Mouse (Mus musculus) monocyte, adult 2 months (primary cell): ENCODE results near the gene Gabbr2.
A peak's percentile ranks its signal among the peaks of the same experiment; 100 is the strongest.

Experiments
- DNase-seq, 2 experiments: peaks; one replicate each; pipeline ENCODE4 v3.0.0; 2022; ENCODE audit warnings: low spot score in 2 of 2, low read depth in 1 of 2

Gene Gabbr2

DNA sequence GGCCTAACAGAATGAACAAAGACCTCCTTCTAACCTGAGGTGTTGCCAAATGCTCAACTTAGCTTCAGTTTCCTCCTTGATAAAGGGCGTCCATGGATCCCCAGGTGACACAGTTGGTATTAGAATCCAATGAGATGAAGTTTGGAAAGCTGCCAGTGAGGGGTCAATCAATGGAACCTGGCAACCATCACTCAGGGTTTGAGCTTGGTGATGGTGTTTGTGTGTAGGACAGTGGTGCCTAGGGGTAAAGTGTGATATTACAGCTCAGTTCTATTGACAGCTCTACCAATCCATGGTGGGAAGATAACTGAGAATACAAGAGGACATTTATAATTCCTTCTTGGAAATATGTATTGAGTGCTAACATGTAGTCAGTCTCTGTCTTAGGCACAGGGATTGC is 271.6 kb downstream of the Gabbr2 start:
- DNase-seq: no peak

DNA sequence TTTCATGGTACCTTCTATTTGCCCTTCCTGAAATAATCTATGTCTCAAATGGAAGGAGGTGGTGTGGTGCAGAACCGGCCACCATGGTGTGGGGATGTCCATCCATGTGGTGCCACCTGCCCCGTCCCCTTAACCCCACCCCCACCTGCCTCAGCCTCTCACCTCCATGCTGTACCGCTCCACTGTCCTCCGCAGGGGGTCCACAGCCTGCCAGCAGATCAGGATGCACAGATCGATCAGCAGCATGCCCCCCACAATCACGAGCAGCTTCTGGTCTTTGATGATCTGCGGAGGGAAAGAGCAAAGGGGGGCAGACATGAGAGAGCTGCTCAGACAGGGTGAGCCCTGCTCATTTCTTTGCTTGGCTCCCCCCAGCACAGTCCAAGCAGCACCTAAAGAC is 273.0 kb downstream of the Gabbr2 start:
- DNase-seq: no peak

DNA sequence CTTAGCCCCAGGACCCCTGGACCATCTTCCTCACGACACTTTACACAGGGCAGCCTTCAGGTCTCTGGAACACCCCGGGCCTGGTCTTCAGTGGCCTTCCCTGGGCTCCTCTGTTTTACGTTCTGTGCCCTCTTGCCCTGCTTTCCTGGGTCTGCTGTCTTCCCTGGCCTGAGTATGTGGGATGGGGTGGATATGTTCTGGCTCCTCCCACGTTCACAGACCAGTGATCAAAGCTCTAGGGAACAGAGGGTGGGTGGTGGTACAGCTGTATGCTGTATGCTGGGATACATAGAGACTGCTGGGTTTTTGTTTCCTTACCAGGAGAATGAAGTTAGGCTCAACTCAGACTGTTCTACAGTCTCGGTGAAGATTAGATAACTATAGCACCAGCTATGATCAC is 274.5 kb downstream of the Gabbr2 start:
- DNase-seq: no peak

DNA sequence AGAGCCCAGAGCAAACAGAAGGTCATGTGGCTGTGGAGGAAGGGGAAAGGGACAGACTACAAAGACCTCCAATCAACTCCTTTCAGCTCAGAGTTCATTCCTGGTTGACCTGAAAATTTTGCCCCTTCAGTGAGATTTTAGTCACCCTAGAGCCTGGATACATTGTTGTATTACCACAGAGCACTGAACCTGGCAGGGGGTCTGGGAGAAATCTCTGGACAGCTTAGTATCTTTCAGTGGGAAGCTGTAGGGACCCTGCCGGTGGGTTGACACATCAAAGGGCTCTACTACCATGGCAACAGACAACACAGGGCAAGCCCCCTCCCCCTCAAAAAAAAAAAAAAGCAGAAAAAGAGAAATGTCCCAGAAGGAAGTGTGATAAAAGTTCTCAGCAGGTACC is 275.3 kb downstream of the Gabbr2 start:
- no peak for DNase-seq

DNA sequence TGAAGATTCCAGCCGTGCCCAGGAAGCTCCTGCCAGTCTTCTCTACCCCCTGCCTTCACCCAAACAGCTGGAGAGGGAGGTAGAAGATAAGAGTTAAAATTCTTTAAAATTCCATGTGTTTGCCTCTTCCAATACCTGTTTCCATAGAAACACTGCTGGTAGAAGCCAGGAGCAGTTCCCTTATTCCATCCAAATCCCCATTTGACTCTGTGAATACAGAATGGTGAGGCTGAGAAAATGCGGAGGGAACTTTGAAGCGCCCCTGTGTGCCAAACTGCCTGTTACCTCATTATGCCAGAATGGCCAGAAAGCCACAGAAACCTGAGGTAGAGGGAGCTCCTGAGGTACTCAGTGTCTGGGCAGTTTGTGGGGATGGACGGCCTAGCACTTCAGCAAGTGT is 281.1 kb downstream of the Gabbr2 start:
- DNase-seq: no peak

DNA sequence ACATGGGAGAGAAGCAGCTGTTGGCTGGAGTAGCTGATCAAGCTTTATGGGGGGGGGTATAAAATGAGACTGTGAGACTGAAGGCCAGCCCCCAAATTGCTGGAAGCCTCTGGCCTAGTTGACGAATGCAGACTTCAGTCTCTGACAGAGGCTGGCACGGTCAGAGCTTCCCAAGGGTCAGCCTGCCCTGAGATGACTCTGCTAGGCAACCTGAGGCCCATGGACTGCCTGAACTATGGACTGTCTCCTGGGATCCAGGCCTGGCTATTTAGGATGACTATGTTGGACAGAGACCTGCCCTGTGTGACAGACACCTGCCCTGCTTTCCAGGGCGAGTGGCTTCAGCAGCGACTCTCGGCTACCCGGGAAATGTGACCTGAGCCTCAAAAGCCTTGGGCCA is 281.7 kb downstream of the Gabbr2 start:
- DNase-seq: no peak

DNA sequence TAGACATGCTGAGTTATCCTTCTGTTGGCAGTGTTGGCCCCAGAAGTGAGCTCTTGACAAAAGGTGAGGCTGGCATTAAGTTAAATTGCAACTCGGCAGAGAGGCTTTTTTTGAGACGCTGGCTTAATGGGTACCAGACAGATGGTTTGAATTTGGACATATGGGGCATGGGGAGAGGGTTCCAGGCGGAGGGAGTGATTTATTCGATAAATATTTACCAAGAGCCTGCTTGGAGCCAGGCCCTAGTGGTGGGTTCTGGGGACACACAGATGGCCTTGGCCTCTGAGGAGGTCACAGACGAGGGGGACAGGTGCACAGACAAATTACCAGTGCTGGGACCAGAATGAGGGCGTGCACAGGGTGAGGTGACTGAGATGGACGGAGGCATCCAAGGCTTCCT is 282.2 kb downstream of the Gabbr2 start:
- DNase-seq: no peak

DNA sequence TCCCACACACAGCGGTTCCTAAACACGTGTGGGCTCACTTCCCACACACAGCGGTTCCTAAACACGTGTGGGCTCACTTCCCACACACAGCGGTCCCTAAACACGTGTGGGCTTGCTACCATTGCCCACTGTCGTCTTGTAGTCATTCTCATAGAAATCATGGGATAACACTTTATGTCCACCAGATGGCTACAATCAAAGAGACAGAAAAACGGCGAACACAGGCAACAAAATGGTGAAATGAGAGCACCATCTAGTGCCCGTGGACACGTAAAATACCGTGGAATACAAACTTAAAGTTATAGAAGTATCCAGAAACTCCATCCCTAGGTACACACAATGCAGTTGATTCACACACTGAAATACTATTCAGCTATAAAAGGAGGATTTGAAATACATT is 285.9 kb downstream of the Gabbr2 start:
- DNase-seq: no peak

DNA sequence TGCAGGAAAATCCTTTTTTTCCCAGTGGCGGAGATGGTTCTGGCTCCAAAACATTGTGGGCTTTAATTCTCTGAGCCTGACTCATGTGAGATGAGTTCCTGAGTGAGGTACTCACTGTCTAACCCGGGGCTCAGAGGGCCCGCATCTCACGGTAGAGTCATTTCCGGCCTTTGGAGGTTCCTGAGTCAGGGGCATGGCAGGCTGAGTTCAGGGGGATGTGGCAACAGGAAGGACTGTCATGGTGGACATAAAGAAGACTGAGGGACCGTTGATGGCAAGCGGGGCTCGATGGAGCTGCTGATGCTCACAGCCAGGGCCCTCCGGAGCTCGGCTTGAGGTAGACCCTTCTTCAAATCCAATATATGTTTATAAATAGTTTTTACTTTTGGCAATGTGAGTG is 288.5 kb downstream of the Gabbr2 start:
- no peak for DNase-seq

DNA sequence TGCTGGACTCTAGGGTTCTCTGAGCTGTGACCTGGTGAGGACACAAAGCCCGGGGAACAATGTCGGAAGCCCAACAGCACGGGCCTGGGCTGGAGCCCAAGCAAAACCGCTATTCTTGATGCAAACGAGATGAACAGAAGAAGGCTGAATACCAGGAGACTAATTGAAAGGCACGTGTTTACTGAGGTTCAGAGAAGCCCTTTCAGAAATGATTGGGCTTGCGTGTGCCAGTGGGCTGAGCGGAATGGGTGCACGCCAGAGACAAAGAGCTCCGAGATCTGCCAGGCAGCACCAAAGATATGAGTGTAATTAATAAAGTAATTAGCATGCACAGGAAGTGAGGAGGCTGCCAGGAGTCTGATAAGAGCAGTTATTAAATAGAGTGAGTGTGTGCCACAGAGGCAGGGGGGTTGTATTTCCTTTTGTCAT is 291.4 kb downstream of the Gabbr2 start:
- DNase-seq: no peak

DNA sequence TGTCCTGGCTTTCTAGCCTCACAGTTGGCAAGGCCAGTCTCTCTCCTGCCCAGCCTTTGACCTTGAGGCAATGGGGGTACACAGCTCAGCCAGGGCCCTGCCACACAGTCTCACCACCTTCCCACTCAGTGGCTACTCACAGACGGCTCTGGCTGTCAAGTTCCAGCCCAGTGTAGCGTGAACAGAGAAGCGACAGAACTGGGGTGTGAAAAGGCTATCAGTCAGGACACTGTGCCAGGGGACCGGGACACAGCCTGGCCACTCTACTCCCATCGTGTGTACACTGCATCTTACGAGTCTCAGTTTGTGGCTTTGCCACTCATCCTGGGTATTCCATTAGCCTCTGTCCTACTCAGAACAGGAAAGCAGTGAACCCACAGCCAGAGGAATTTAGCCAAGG is 295.2 kb downstream of the Gabbr2 start:
- no peak for DNase-seq

DNA sequence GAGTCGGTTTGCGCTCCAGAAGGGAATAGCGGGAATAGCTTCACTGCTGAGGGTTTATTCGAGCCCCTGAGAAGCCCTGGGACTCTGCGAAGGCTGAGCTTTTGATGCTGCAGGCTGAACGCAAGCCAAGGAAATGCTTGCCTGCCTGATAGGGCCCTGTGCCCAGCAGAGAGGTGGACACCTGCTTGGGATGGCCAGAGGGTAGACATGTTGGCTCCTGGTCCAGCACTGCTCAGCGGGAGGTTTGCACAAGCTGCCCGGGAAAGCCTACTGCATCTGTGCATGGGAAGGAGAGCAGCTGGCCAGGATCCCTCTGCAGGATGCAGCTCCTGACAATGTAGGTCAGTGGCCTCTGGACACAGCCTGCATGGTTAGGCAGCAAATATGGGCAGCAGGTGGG is 301.1 kb downstream of the Gabbr2 start:
- no peak for DNase-seq

DNA sequence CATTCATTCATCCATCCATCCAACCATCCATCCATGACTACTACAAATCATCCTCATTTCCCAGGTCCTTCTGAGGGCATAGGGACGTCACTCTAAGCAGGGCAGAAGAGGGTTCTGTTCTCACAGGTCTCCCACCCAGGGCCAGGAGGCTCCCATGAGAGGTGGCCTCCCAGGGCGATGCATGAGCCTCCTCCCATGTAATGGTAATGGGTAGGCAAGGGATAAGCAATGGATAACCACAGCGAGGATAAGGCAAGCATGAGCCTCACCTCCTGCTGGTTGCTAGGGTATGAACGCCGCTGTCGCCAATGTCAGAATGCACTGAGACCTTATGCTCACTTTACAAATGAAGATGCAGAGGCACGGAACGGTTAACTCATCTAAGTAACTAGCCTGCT is 301.7 kb downstream of the Gabbr2 start:
- DNase-seq: no peak

DNA sequence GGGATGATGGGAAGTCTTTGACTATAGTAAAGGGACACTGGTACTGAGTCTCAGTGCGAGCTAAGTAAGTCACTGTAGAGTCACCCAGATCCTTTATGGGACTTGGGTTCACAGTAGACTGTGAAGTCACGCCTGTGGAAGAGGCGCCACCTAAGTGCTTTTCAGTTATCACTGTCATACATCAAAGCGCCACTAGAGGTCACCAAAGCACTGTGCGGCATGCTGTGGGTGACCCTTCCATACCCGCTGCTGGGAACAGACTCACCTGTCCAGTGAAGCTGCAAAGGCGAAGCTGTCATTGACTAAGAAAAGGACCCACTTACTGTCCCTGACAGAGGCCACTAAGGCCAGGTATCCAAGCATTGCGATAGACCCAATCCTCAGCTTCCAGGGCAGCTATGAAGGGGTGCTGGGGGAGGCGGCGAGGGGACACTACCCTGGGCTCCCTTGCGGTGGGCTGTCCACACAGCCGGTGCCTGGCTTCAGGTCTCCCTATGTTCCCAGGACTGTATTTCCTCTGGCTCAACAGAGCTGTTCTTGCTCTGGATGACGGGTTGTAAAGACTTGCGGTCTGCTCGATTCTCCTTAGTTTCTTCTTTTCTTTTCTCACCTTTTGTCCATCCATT is 302.2 kb downstream of the Gabbr2 start:
- peak in 1 of 2 experiments; percentile 41 for DNase-seq

DNA sequence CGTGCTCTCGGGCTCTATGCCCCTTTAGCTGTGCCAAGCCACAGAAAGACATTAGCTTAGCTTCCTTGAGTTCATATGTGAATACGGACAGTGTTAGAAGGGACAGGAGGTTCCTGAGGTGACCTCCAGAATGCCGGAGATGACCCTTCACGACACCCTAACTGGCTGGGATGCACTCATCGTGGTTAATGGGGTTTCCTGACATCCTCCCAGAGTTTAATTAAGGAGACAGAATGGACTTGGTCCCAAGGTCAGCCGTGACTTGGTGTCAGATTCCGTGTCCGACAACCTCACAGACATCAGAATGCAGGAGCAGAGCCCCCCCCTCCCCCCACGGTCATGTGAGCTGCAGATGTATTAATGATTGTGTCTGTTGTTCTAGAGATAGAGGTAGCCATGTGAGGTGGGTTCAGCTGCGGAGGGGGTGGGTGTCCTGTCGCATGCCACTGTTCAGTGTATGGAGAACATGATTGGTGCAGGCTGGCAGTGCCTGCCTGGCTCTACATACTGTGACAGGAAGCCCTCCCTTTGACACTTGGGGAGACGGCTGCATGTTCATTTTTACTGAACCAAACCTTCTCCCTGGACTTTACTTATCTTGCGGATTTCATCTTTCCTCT is 303.4 kb downstream of the Gabbr2 start:
- no peak for DNase-seq

DNA sequence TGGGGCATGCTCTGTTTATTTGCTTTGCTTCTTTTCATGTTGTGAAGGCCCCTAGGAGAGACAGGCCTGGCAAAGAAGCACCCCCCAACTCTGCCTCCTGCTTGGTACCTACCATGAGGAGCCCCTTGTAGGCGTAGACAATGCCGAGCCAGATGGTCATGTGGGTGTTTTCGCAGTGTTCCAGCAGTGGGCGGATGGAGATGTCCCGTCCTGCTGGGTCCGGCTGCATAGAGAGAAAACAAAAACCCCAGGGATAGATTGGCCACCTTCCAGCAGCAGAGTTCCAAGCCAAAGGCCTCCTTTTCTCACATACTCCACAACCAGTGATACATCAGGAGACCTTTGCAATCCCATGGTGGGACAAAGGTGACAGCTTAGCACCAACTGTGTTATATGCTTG is 307.5 kb downstream of the Gabbr2 start:
- DNase-seq: no peak

DNA sequence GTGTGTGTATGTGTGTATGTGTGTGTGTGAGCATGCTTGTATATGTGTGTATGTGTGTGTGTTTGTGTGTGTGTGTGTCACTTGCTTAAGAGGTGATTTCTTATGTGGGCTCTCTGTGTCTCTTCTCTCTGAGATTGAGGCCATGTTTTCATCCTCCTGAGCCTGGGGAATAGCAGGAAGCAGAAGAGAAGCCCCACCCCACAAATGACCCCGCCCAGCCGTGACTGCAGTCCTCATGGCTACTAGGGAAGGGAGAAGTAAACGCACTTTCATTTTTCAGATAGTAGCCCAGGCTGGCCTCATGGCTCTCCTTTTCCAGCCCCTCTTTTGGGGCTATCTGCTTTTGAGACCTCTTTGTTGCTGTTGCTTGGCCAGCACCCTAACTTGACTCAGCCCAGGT is 315.0 kb downstream of the Gabbr2 start:
- DNase-seq: no peak

DNA sequence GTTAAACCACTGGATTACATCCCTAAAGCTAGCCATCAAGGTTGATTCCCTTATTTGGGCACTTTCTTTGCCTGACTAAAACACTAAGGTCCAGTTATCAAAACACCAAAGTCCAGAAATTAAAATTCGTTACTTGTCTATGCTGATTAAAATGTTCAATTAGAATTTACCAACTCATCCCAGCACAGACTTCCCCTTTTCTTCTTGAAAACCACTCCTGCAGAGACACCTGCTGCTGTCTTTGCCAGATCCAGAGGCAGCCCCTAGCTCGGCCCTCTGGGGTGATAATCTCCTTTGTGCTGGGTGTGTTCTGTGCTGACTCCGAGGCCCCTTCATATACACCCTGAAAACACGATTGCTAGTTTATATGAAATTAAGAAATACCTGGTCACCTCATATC is 315.7 kb downstream of the Gabbr2 start:
- DNase-seq: no peak

DNA sequence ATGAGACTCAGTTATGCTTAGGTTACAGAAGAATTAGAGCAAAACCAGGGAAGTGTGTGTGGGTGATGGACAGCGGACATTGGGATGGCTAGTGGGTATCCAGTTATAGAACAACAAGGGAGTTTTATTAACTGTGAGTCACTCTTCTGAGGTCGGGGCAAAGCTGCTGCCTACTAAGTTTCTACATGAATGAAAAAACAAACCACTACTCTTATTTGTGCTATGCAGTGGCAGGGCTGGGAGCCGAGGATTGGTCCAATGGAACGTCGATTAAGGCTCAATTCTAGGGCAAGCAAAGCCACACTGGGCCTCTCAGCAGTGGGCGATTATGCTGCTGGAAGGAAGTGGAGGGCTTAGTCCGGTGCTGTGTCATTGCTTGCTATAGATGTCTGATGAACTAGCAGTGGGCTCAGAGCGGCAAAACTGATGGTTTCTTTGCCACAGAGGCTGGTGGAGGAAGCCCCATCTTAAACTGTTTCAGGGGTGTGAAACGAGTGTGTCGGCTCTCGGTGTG is 316.3 kb downstream of the Gabbr2 start:
- DNase-seq: no peak

DNA sequence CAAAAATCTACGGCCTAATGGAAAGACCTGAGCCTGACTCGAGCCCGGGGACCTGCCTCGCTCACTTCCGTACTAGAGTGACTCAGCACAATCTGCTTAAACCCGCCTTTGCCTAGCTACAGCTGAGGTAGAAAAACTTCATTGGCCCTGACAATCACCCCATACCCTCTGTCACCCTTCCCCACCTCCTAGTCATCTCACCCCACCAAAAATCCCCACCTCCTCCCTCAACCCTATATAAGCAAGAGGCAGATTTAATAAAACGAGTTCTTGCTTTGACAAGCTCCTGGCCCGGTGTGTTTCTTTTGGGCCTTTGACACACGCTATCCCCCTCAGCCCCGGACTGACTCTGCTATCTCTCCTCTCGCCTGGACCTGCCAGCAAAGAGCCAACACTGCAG is 323.1 kb downstream of the Gabbr2 start:
- DNase-seq: no peak

DNA sequence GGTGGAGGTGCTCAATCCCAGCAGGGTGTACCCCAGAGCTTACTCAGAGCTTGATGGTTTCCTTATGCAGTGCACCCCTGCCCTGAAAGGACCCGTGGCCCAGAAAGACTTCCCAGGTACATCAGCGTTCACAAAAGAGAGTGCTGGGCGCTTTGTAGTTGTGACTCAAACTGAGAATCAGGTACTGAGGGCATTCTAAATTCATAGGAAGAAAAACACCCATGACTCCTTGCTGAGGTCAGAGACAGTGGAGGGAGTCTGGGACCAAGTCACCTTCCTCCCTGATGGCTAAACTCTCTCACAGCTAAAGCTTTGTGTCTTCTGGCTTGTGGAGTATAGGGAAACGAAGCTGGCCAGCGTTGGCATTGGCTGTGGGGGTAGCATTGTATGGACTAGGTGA is 325.3 kb downstream of the Gabbr2 start:
- DNase-seq: no peak

DNA sequence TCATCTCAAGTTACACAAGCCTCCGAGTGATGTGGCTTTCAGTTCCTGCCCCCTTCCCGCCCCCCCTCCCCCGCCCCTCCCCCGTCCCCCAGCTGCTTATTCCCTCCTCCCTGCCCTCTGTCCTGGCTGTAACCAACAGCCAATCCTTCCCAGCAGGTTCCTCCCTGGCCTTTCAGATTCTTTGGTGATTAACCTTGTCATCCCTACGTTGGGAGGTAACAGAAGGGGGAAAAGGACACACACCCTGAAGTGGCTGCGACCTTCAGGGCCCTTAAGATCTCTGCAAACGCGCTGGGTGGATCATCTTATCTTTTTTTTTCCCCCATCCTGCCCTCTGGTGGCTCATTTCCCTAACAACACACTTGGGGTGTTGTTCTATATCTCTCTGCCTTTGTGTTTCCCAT is 326.3 kb downstream of the Gabbr2 start:
- no peak for DNase-seq
